Mouse (Mus musculus) gastrocnemius, postnatal 14 days (tissue): ENCODE results near the gene B4galt3. TPM values are rescaled to one million over a fixed set of nuclear protein-coding genes. Genes with fewer than 3 reads are reported as not detected.
"Not testable (repeated sequence)": the region's sequence is repeated elsewhere in the genome, so short reads cannot be mapped to it uniquely, and the experiment has no call there.

Source experiments
- DNase-seq: peaks from one replicate; pipeline ENCODE4 v3.0.0; 2021; ENCODE audit warnings: mixed read lengths
- intact Hi-C: fragments of 180-260 bp; cut with DNase I; formaldehyde crosslinking; loops from one replicate; pipeline ENCODE4 v1.15.1; 2025; ENCODE audit warnings: low total_unique reads
- total RNA-seq, 2 experiments: library from RNA; stranded (reverse); gene quantifications; 2 replicates each; pipeline ENCODE4 v1.2.3; 2021

B4galt3 gene
- total RNA-seq, 2 experiments from 2014 or later: 5.9 to 9.4 TPM

GRCm38 (mm10) chr1:171238463-171238862, 31.7 kb upstream of the B4galt3 start:
- intact Hi-C loops: no loop called here

GRCm38 (mm10) chr1:171239992-171240744, 30.0 kb upstream of the B4galt3 start:
- intact Hi-C loops: no loop called here
- DNase-seq: no peak

More at GRCm38 (mm10) chr1:171238463-171238862, 31.7 kb upstream of the B4galt3 start:
- DNase-seq: peak; percentile 50

- no peak for DNase-seq
- intact Hi-C loops: no loop called here
These were observed 29.2 kb upstream of the B4galt3 start for GRCm38 (mm10) chr1:171240911-171241310.

GRCm38 (mm10) chr1:171241952-171242351, 28.2 kb upstream of the B4galt3 start:
- DNase-seq, intact Hi-C loops: not testable (repeated sequence)

GRCm38 (mm10) chr1:171245353-171245752, 24.8 kb upstream of the B4galt3 start:
- intact Hi-C loops: no loop called here
- no peak for DNase-seq

- intact Hi-C loops: no loop called here
- peak; percentile 96 for DNase-seq
These were observed 23.2 kb upstream of the B4galt3 start for GRCm38 (mm10) chr1:171246709-171247452.

GRCm38 (mm10) chr1:171247453-171247841, 22.7 kb upstream of the B4galt3 start:
- DNase-seq: no peak
- intact Hi-C loops: no loop called here

GRCm38 (mm10) chr1:171247916-171248315, 22.2 kb upstream of the B4galt3 start:
- DNase-seq: no peak
- intact Hi-C loops: no loop called here

- intact Hi-C loops: no loop called here
- DNase-seq: no peak
These were observed 21.5 kb upstream of the B4galt3 start for GRCm38 (mm10) chr1:171248386-171249226.

- intact Hi-C loops: no loop called here
- peak; percentile 59 for DNase-seq
These were observed 20.1 kb upstream of the B4galt3 start, which contains the start of gene Adamts4 for GRCm38 (mm10) chr1:171249913-171250600. Adamts4 (plus strand) TSS chr1:171250421.

GRCm38 (mm10) chr1:171250680-171251593, 19.2 kb upstream of the B4galt3 start, which contains the start of gene Ndufs2:
Ndufs2 (minus strand) TSS chr1:171251388.
- intact Hi-C loops: no loop called here
- DNase-seq: peak; percentile 52

GRCm38 (mm10) chr1:171251594-171252324, 18.4 kb upstream of the B4galt3 start:
- DNase-seq: peak; percentile 77
- intact Hi-C loops: no loop called here

GRCm38 (mm10) chr1:171252415-171252814, 17.7 kb upstream of the B4galt3 start:
- DNase-seq: no peak
- intact Hi-C loops: no loop called here

GRCm38 (mm10) chr1:171256095-171256818, 13.9 kb upstream of the B4galt3 start:
- intact Hi-C loops: loop anchor here (5.0 kb wide), 1 partner anchor 139 kb away; no protein-coding TSS in a partner anchor
- DNase-seq: no peak

- peak; percentile 55 for DNase-seq
- intact Hi-C loops: loop anchor here (5.0 kb wide), 1 partner anchor 140 kb away; no protein-coding TSS in a partner anchor
These were observed 13.1 kb upstream of the B4galt3 start for GRCm38 (mm10) chr1:171256937-171257548.

- DNase-seq: no peak
- intact Hi-C loops: loop anchor here (2.0 to 5.0 kb wide), 2 partner anchors 35 to 140 kb away; partner anchors contain the start of gene Tomm40l
These were observed 12.3 kb upstream of the B4galt3 start for GRCm38 (mm10) chr1:171257781-171258180.
